13 mouse cellular contexts compared by ENCODE assay signal in genomic region chr11:88548832-88549528, GRCm38 (mm10).
DNase-seq lines count a peak whose midpoint lies in the region; ATAC-seq lines count a peak whose summit lies in the region.
"Had no signal": no experiment of that assay in that cellular context is flagged by ENCODE, and none has a peak within 500 bp of the region (broad histone marks: within the 10 kb centered on the region; RNA-seq: fewer than 3 reads in every experiment).

No protein-coding gene starts in this region.

- 0 out of 2 replicates have a peak, but pooled peaks cover 5% of the 10 kb centered on the region for H3K36me3 ChIP-seq in forebrain, embryonic 10.5 days (replicated peaks)
- H3K36me3 ChIP-seq in forebrain, embryonic 16.5 days (ENCODE audit: control insufficient read depth, insufficient read depth): no peaks in the 10 kb centered on the region
- H3K36me3 ChIP-seq in kidney, embryonic 16.5 days (ENCODE audit: insufficient read depth, low read length): no peaks in the 10 kb centered on the region
- H3K36me3 ChIP-seq in limb, embryonic 12.5 days: no peaks in the 10 kb centered on the region

- WGBS in forebrain, embryonic 10.5 days: 67% methylated on average over 6 of the region's 6 CpGs
- 69% methylated on average over 6 of the region's 6 CpGs for WGBS in forebrain, embryonic 16.5 days
- 76% methylated on average over 6 of the region's 6 CpGs for WGBS in kidney, embryonic 16.5 days
- WGBS in limb, embryonic 12.5 days: 81% methylated on average over 6 of the region's 6 CpGs

- no peak for ATAC-seq in forebrain, embryonic 16.5 days
- no peak for ATAC-seq in kidney, embryonic 16.5 days (ENCODE audit: low FRiP score, low TSS enrichment)
- no peak for ATAC-seq in limb, embryonic 12.5 days (ENCODE audit: insufficient number of reproducible peaks, insufficient read depth, low FRiP score, low TSS enrichment, low read depth)
- ATAC-seq: inflammation-experienced regulatory T-cells, adult 6 months had no signal

- peaks cover 82% of the 10 kb centered on the region for H3K4me1 ChIP-seq in forebrain, embryonic 10.5 days
- peaks cover 59% of the 10 kb centered on the region for H3K4me1 ChIP-seq in forebrain, embryonic 16.5 days (replicated peaks; ENCODE audit: control insufficient read depth, insufficient read depth, low read length)
- H3K4me1 ChIP-seq in kidney, embryonic 16.5 days (ENCODE audit: insufficient read depth, low read length): peaks cover 77% of the 10 kb centered on the region
- H3K4me1 ChIP-seq in limb, embryonic 12.5 days (replicated peaks): peaks cover 79% of the 10 kb centered on the region

- H3K27me3 ChIP-seq in forebrain, embryonic 10.5 days (ENCODE audit: poor library complexity, severe bottlenecking): no peaks in the 10 kb centered on the region
- H3K27me3 ChIP-seq in forebrain, embryonic 16.5 days (replicated peaks; ENCODE audit: control insufficient read depth, insufficient read depth, low read length): no peaks in the 10 kb centered on the region
- no peaks in the 10 kb centered on the region for H3K27me3 ChIP-seq in kidney, embryonic 16.5 days (ENCODE audit: insufficient read depth, low read length)
- H3K27me3 ChIP-seq in limb, embryonic 12.5 days: 0 out of 2 replicates have a peak, but pooled peaks cover 8% of the 10 kb centered on the region

- no peak overlapping the region for H3K9ac ChIP-seq in forebrain, embryonic 16.5 days (replicated peaks; ENCODE audit: low read depth, low read length)
- no peak overlapping the region for H3K9ac ChIP-seq in kidney, embryonic 16.5 days (replicated peaks; ENCODE audit: low read length)
- H3K9ac ChIP-seq in limb, embryonic 12.5 days (replicated peaks): no peak overlapping the region

- H3K4me2 ChIP-seq in forebrain, embryonic 16.5 days (ENCODE audit: low read length): no peak overlapping the region
- no peak overlapping the region for H3K4me2 ChIP-seq in kidney, embryonic 16.5 days (replicated peaks; ENCODE audit: low read depth, low read length)
- H3K4me2 ChIP-seq in limb, embryonic 12.5 days: no peak overlapping the region

- H3K9me3 ChIP-seq in forebrain, embryonic 10.5 days: no peaks in the 10 kb centered on the region
- no peaks in the 10 kb centered on the region for H3K9me3 ChIP-seq in forebrain, embryonic 16.5 days (ENCODE audit: control insufficient read depth, low read length)
- no peaks in the 10 kb centered on the region for H3K9me3 ChIP-seq in kidney, embryonic 16.5 days (ENCODE audit: low read length)
- H3K9me3 ChIP-seq in limb, embryonic 12.5 days: no peaks in the 10 kb centered on the region

- H3K4me3 ChIP-seq in forebrain, embryonic 10.5 days: no peak overlapping the region
- no peak overlapping the region for H3K4me3 ChIP-seq in forebrain, embryonic 16.5 days (replicated peaks; ENCODE audit: low read length)
- H3K4me3 ChIP-seq in kidney, embryonic 16.5 days (ENCODE audit: low read length): no peak overlapping the region
- no peak overlapping the region for H3K4me3 ChIP-seq in limb, embryonic 12.5 days (replicated peaks)

- no peak for DNase-seq in forebrain, embryonic 10.5 days (ENCODE audit: extremely low spot score, low spot score)
- DNase-seq in kidney, postnatal 36 days: no peak
- peak; percentile 80 for DNase-seq in R1 (ENCODE audit: low read depth, low spot score)
- no peak for DNase-seq in spleen, postnatal 14 days (ENCODE audit: low spot score in 2 of 2)
- DNase-seq in testis, postnatal 14 days (ENCODE audit: low spot score): no peak
- DNase-seq: adrenal gland, postnatal 14 days; kidney, postnatal 14 days; liver had no signal

- H3K27ac ChIP-seq in forebrain, embryonic 10.5 days: peak overlapping the region; percentile 70
- H3K27ac ChIP-seq in forebrain, embryonic 16.5 days (ENCODE audit: low read length): no peak overlapping the region
- 0 out of 2 replicates have a peak overlapping the region, but pooled peaks have one; percentile 17 for H3K27ac ChIP-seq in kidney, embryonic 16.5 days (ENCODE audit: low read length)
- 0 out of 2 replicates have a peak overlapping the region, but pooled peaks have one; percentile 17 for H3K27ac ChIP-seq in limb, embryonic 12.5 days
- H3K27ac ChIP-seq: stomach, postnatal 0 days had no signal
